Mouse (Mus musculus) lung, adult 18-20 months (tissue): Measurements from ENCODE around the gene Arid1b.

ENCODE experiments used
- DNase-seq, 2 experiments: peaks; one replicate each; pipeline ENCODE4 v3.0.0; 2022; ENCODE audit warnings: mixed read lengths in 2 of 2

The Arid1b gene

GRCm38 (mm10) chr17:5021303-5022003 is 27.3 kb downstream of the Arid1b start:
- no peak for DNase-seq

GRCm38 (mm10) chr17:5022019-5022544 is 27.9 kb downstream of the Arid1b start:
- DNase-seq, result no peak

DNA sequence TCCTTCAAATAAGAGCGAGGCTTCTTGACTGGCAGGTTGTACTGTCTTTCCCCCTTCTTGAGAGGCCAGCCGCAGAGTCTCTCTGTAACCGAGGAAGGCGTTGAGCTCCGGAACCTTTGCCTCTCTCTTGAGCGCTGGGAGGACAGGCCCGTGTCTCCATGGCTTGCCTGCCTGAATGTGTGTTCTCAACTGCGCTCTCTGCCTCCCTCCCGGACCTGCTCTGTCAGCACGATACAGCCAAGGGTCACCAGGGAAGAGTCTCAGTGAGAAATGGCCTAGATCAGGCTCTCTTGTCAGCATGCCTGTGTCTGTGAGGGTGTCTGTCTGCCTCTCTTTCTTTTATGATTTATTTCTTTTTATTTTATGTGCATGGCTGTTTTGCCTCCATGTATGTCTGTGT is 29.6 kb downstream of the Arid1b start:
- DNase-seq, result no peak

DNA sequence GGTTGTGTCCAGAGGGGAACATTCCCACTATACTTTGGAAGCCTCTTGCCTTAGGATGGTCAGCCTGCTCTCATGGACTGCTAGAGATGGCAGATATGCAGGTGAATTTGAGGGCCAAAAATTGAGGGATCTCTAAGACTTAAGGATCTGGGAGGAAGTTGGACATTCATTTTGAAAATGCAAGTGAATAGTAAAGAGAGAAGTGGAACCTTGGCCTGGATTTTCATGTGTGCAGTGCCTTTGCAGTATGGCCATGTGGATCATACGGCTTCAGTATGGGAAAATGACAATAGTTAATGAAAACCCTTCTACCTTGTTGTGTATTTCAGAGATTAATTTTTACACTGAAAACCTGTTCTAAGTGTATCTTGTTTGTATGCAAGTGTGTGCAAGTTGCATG is 31.3 kb downstream of the Arid1b start:
- no peak for DNase-seq

GRCm38 (mm10) chr17:5026578-5026977 is 32.4 kb downstream of the Arid1b start:
- no peak for DNase-seq

GRCm38 (mm10) chr17:5029148-5029547 is 35.0 kb downstream of the Arid1b start:
- DNase-seq, result no peak

- no peak for DNase-seq
Observed at GRCm38 (mm10) chr17:5030290-5030689, 36.2 kb downstream of the Arid1b start.

- DNase-seq, result no peak
Observed at GRCm38 (mm10) chr17:5033346-5033745, 39.2 kb downstream of the Arid1b start.

- no peak for DNase-seq
Observed at GRCm38 (mm10) chr17:5034201-5034600, 40.1 kb downstream of the Arid1b start.

DNA sequence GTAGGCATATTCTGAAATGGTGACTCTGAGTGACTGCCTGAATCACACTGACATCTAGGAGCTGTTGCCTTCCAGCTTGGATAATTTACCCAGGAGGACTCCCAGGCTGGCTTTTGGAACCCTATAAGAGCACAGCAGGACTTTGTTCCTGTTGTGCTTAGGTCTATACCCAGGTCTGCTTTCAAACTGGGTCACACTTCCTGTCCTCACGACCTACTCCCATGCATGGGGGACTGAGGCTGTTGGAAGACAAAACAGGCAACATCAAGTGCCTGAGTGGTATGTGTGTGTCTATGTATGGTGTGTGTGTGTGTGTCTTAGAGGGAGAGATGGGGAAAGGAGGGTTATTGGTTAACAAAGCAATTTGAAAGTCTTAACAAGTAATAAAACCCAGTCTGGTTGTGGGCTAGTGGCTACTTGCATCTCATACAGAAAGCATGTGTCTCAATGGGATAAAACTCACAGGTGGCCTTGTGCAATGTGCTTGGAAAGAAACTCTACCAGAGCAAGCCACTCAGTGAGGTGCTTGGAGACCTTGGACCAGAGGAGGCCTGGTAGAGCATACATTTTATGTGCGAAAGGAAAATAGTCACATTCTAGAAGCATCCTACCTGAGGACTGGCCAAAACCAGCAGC is 42.2 kb downstream of the Arid1b start:
- DNase-seq, result no peak

DNA sequence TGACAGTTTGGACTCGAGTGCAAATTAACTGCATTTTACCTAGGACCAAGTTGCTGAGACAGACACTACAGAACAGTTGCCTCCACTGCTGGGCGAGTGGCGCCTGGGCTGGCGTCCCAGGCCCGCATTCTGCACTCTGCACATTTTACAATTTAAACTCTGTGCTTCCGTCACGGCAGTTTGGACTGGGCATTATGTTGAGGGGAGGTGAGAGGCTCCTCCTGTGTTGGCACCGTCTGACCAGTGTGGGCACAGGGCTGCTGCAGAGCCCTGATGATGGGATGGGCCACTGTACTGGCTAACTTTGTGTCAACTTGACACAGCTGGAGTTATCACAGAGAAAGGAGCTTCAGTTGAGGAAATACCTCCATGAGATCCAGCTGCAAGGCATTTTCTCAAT is 43.1 kb downstream of the Arid1b start:
- DNase-seq, result no peak

DNA sequence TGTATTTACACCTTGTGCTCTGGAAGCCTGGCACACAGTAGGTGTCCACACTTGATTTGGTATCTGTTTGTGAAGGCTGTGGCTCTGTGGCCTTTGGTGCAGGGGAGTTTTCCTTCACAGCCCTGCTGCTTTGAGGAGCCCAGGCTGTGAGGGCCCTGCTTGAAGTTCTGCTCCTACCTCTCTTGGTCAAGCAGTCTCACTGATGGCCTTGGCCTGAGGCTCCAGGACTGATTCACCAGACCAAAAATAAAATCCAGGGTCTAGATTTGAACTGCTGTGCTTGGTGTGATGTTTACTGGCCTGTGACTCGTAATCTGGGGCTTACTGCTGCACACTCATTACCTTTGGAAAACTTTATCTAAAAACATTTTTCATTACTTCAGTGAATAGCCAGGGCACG is 45.7 kb downstream of the Arid1b start:
- DNase-seq, result no peak

GRCm38 (mm10) chr17:5043871-5044270 is 49.7 kb downstream of the Arid1b start:
- DNase-seq, result no peak

- no peak for DNase-seq
Observed at GRCm38 (mm10) chr17:5045613-5046012, 51.5 kb downstream of the Arid1b start.

DNA sequence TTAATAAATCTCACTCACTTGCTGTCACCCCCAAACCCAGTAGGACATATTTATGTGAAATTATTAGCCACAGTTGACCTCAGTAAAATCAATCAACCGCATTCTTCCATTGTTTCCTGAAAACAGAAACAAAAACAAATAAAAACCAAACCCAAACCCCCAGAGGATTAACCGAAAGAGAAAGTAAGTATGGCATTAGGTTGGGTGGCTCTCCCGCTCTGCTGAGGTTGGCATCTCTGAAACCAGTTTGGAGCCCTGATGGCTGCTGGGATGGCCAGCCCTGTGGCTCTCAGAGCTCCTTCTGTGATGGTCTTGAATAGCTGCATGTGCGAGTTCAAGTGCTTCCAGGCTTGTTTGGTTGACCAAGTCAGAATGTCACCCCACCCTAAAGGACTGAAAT is 53.2 kb downstream of the Arid1b start:
- DNase-seq, result no peak

DNA sequence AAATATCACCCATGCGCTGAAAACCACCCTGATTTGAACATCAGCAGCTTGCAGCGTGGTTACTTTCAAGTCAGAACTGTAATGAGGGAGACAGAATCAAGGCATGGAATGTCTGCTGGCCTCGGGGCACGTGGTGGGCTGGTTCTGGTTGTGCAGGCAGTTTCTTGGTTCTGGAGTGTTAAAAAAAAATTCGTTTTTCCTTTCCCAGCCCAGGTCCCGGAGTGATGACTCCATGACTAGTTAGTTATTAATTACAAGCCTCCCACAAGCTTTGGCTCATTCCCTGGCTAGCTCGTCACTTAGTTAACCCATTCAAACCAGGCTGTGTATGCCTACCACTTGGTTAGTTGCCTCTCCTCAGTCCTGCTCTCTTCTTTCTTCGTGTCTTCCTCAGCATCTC is 56.1 kb downstream of the Arid1b start:
- no peak for DNase-seq

GRCm38 (mm10) chr17:5050970-5051530 is 56.9 kb downstream of the Arid1b start:
- DNase-seq, result no peak

- DNase-seq, result no peak
Observed at GRCm38 (mm10) chr17:5052091-5052799, 58.1 kb downstream of the Arid1b start.

GRCm38 (mm10) chr17:5052800-5053179 is 58.7 kb downstream of the Arid1b start:
- DNase-seq, result no peak

- no peak for DNase-seq
Observed at GRCm38 (mm10) chr17:5053201-5053600, 59.1 kb downstream of the Arid1b start.

DNA sequence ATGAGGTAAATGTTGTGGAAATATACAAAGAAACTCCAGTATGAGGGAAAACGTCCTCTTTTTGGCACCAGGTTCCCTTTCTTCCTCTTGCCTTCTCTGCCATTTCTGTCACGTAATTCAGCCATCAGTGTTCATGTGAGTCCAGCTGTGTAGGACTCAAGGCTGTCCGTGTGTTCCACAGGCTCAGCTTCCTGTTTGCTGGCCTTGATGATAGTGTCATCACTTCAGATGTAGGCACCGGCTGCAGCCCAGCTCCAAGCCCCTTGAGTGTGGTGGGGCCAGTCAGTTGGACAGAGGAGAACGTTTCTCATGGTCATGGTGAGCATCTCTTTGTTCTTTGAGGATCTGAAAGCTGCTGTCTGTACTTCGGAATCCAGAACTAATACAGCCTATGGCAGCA is 61.3 kb downstream of the Arid1b start:
- DNase-seq, result no peak

GRCm38 (mm10) chr17:5056654-5057053 is 62.5 kb downstream of the Arid1b start:
- no peak for DNase-seq

GRCm38 (mm10) chr17:5057286-5057685 is 63.2 kb downstream of the Arid1b start:
- no peak for DNase-seq
